Mouse (Mus musculus) CH12.LX (cell line): ENCODE data around the gene Gm21970.

Experiments
- CTCF ChIP-seq, 2 experiments: IDR thresholded peaks in 1 of 2; conservative IDR thresholded peaks in 1 of 2; 2 replicates each; pipeline ENCODE4 v1.5.1; 2011 to 2012; ENCODE audit warnings: low read depth in 2 of 2, low read length in 2 of 2, improper control_type of control experiment in 1 of 2, inconsistent platforms in 1 of 2, mild to moderate bottlenecking in 1 of 2, moderate library complexity in 1 of 2
- E2F4 ChIP-seq: IDR thresholded peaks from 2 replicates; pipeline ENCODE4 v1.6.1; 2011; ENCODE audit warnings: low read depth, low read length, improper control_type of control experiment; ENCODE audit not compliant: insufficient replicate concordance
- JUND ChIP-seq: conservative IDR thresholded peaks from 2 replicates; pipeline ENCODE4 v1.6.1; 2011; ENCODE audit warnings: low read depth, low read length, improper control_type of control experiment
- MAX ChIP-seq: IDR thresholded peaks from 2 replicates; pipeline ENCODE4 v1.6.1; 2011; ENCODE audit warnings: low read length, improper control_type of control experiment
- MYC ChIP-seq: IDR thresholded peaks from 2 replicates; pipeline ENCODE4 v1.6.1; 2011; ENCODE audit warnings: low read depth, mild to moderate bottlenecking, improper control_type of control experiment, low read length
- POLR2A ChIP-seq: IDR thresholded peaks from 2 replicates; pipeline ENCODE4 v1.6.1; 2011; ENCODE audit warnings: low read depth, mild to moderate bottlenecking, improper control_type of control experiment, low read length
- POLR2AphosphoS2 ChIP-seq: IDR thresholded peaks from 2 replicates; pipeline ENCODE4 v1.6.1; 2011; ENCODE audit warnings: low read depth, low read length, improper control_type of control experiment
- ZC3H11A ChIP-seq: IDR thresholded peaks from 2 replicates; pipeline ENCODE4 v1.6.1; 2012; ENCODE audit warnings: low read depth, mild to moderate bottlenecking, inconsistent platforms, low read length, improper control_type of control experiment

GRCm38 (mm10) chr16:91378431-91378986 lies 13.0 kb upstream of the Gm21970 start:
- TF ChIP-seq MAX = no peak
- no peak for TF ChIP-seq CTCF (conservative IDR thresholded peaks at IDR 0.05 in 1 of 2, IDR thresholded peaks at IDR 0.05 in 1 of 2; ENCODE audit: low read depth in 2 of 2, low read length in 2 of 2)
- no peak for TF ChIP-seq JUND
- no peak for TF ChIP-seq ZC3H11A
- no peak for TF ChIP-seq POLR2AphosphoS2
- no peak for TF ChIP-seq MYC
- no peak for TF ChIP-seq POLR2A
- TF ChIP-seq E2F4 = no peak
